Mouse (Mus musculus) bone marrow, adult 2 months (tissue): ENCODE measurements at regions not wholly inside any gene's neighbourhood (a gene's known extent, or its start where the extent isn't known, plus 50 kb on each side); places are given as distances from the start of the nearest gene placed in this dataset.

Experiments
- CTCF ChIP-seq: fragments of 200-500 bp; IDR thresholded peaks from 2 replicates; pipeline ENCODE4 v1.5.1; 2011; ENCODE audit warnings: low read length, control low read depth; ENCODE audit not compliant: control insufficient read depth, insufficient read depth
- POLR2A ChIP-seq: fragments of 200-500 bp; IDR thresholded peaks from 2 replicates; pipeline ENCODE4 v1.6.1; 2011; ENCODE audit warnings: low read depth, mild to moderate bottlenecking, control low read depth, low read length, borderline replicate concordance; ENCODE audit not compliant: control insufficient read depth

GRCm38 (mm10) chr11:52561281-52561680, 165.1 kb downstream of the 9530068E07Rik start:
- no peak for TF ChIP-seq CTCF
- no peak for TF ChIP-seq POLR2A
